Mouse (Mus musculus) heart, embryonic 11.5 days (tissue): ENCODE results near the gene Ttyh2. TPM values are rescaled to one million over a fixed set of nuclear protein-coding genes. Genes with fewer than 3 reads are reported as not detected.

Experiments
- ATAC-seq: fragments of 200-750 bp; cut with Nextera tagmentation; replicated peaks from 2 replicates; pipeline ENCODE4 v1.8.0; 2017; ENCODE audit warnings: moderate library complexity; ENCODE audit not compliant: insufficient number of reproducible peaks, low FRiP score, low TSS enrichment
- H3K27ac ChIP-seq: fragments of 300-500 bp; sonication (generic); 2 replicates; pipeline ENCODE4 v1.5.1; 2014; ENCODE audit warnings: mild to moderate bottlenecking, low read depth, low read length
- H3K27me3 ChIP-seq: fragments of 300-500 bp; sonication (generic); 2 replicates; pipeline ENCODE4 v1.6.1; 2014; ENCODE audit warnings: mild to moderate bottlenecking, low read length, mixed read lengths; ENCODE audit not compliant: control insufficient read depth, insufficient read depth
- H3K36me3 ChIP-seq: fragments of 300-500 bp; sonication (generic); 2 replicates; pipeline ENCODE4 v1.6.1; 2014; ENCODE audit warnings: mild to moderate bottlenecking, low read length, moderate library complexity, mixed read lengths; ENCODE audit not compliant: control insufficient read depth, insufficient read depth
- H3K4me1 ChIP-seq: fragments of 300-500 bp; sonication (generic); 2 replicates; pipeline ENCODE4 v1.6.1; 2014; ENCODE audit warnings: low read length; ENCODE audit not compliant: control insufficient read depth, insufficient read depth
- H3K4me2 ChIP-seq: fragments of 300-500 bp; sonication (generic); 2 replicates; pipeline ENCODE4 v1.6.1; 2014; ENCODE audit warnings: mild to moderate bottlenecking, moderate library complexity
- H3K4me3 ChIP-seq: fragments of 300-500 bp; sonication (generic); 2 replicates; pipeline ENCODE4 v1.5.1; 2014; ENCODE audit warnings: low read depth, low read length
- H3K9ac ChIP-seq: fragments of 300-500 bp; sonication (generic); 2 replicates; pipeline ENCODE4 v1.6.1; 2014; ENCODE audit warnings: mild to moderate bottlenecking, low read depth, low read length, moderate library complexity
- H3K9me3 ChIP-seq: fragments of 300-500 bp; sonication (generic); replicated peaks from 2 replicates; pipeline ENCODE4 v1.6.1; 2016; ENCODE audit warnings: low read length; ENCODE audit not compliant: control insufficient read depth
- WGBS: fragments of 180-500 bp; shearing (Covaris S2); extraction: QIAGEN DNeasy Blood & Tissue Kit; methylation state at CpG from one replicate; pipeline ENCODE4 v1.1.7; 2014; ENCODE audit not compliant: insufficient replicate concordance; 5-methylcytosine and 5-hydroxymethylcytosine counted together
- polyA plus RNA-seq: library from polyadenylated mRNA; unstranded; fragments of >200 nt; fragmentation: Nextera tagmentation; extraction: Ambion mirVana; gene quantifications from 2 replicates; pipeline ENCODE4 v1.2.1, GENCODE M21; 2014

The Ttyh2 gene
- polyA plus RNA-seq, 1 experiment from 2014 or later = 5.1 TPM

- H3K9ac ChIP-seq = no peak overlapping the region
- ATAC-seq = no peak
- no peak overlapping the region for H3K27ac ChIP-seq
- no peaks in the 10 kb centered on the region for H3K4me1 ChIP-seq
- H3K4me2 ChIP-seq = no peak overlapping the region
- no peaks in the 10 kb centered on the region for H3K9me3 ChIP-seq
- no peaks in the 10 kb centered on the region for H3K27me3 ChIP-seq
- WGBS = 84% methylated on average over 7 of the region's 7 CpGs
- no peaks in the 10 kb centered on the region for H3K36me3 ChIP-seq
- H3K4me3 ChIP-seq = no peak overlapping the region
These were observed 23.3 kb downstream of the Ttyh2 start for GRCm38 (mm10) chr11:114698496-114698895.

- H3K4me1 ChIP-seq = no peaks in the 10 kb centered on the region
- ATAC-seq = no peak
- no peaks in the 10 kb centered on the region for H3K27me3 ChIP-seq
- H3K27ac ChIP-seq = no peak overlapping the region
- no peak overlapping the region for H3K9ac ChIP-seq
- no peaks in the 10 kb centered on the region for H3K9me3 ChIP-seq
- H3K4me2 ChIP-seq = no peak overlapping the region
- WGBS = 78% methylated on average over 12 of the region's 12 CpGs
- no peaks in the 10 kb centered on the region for H3K36me3 ChIP-seq
- no peak overlapping the region for H3K4me3 ChIP-seq
These were observed 24.3 kb downstream of the Ttyh2 start for GRCm38 (mm10) chr11:114699511-114699910.

- 87% methylated on average over 15 of the region's 15 CpGs for WGBS
- Histone ChIP-seq H3K4me1 (no peaks in the 10 kb centered on the region), H3K9ac (no peak overlapping the region)
These were observed 27.2 kb downstream of the Ttyh2 start for GRCm38 (mm10) chr11:114702311-114702995.

GRCm38 (mm10) chr11:114702996-114703361 is 27.7 kb downstream of the Ttyh2 start:
- Histone ChIP-seq H3K4me3 (no peak overlapping the region), H3K27me3 (no peaks in the 10 kb centered on the region), H3K9ac (no peak overlapping the region), H3K9me3 (no peaks in the 10 kb centered on the region), H3K27ac (no peak overlapping the region), H3K36me3 (no peaks in the 10 kb centered on the region), H3K4me1 (no peaks in the 10 kb centered on the region), H3K4me2 (no peak overlapping the region)
- 84% methylated on average over 6 of the region's 6 CpGs for WGBS
- ATAC-seq = no peak

More at GRCm38 (mm10) chr11:114702311-114702995, 27.2 kb downstream of the Ttyh2 start:
- Histone ChIP-seq H3K9me3 (no peaks in the 10 kb centered on the region), H3K4me2 (no peak overlapping the region), H3K27me3 (no peaks in the 10 kb centered on the region), H3K36me3 (no peaks in the 10 kb centered on the region), H3K27ac (no peak overlapping the region), H3K4me3 (no peak overlapping the region)
- ATAC-seq = no peak

- ATAC-seq = no peak
- H3K9ac ChIP-seq = no peak overlapping the region
- H3K4me2 ChIP-seq = no peak overlapping the region
- H3K27ac ChIP-seq = no peak overlapping the region
- 64% methylated on average over 22 of the region's 22 CpGs for WGBS
- H3K4me1 ChIP-seq = no peaks in the 10 kb centered on the region
- H3K36me3 ChIP-seq = no peaks in the 10 kb centered on the region
- H3K9me3 ChIP-seq = no peaks in the 10 kb centered on the region
- H3K4me3 ChIP-seq = no peak overlapping the region
- no peaks in the 10 kb centered on the region for H3K27me3 ChIP-seq
These were observed 29.1 kb downstream of the Ttyh2 start for GRCm38 (mm10) chr11:114704071-114704913.

- Histone ChIP-seq H3K27me3 (no peaks in the 10 kb centered on the region), H3K9me3 (no peaks in the 10 kb centered on the region), H3K9ac (no peak overlapping the region), H3K4me1 (no peaks in the 10 kb centered on the region), H3K4me2 (no peak overlapping the region), H3K27ac (no peak overlapping the region), H3K4me3 (no peak overlapping the region), H3K36me3 (no peaks in the 10 kb centered on the region)
- WGBS = 73% methylated on average over 5 of the region's 5 CpGs
- no peak for ATAC-seq
These were observed 31.1 kb downstream of the Ttyh2 start for GRCm38 (mm10) chr11:114706358-114706757.

- no peaks in the 10 kb centered on the region for H3K4me1 ChIP-seq
- 87% methylated on average over 3 of the region's 3 CpGs for WGBS
- no peak overlapping the region for H3K9ac ChIP-seq
- no peak overlapping the region for H3K4me3 ChIP-seq
- H3K27me3 ChIP-seq = no peaks in the 10 kb centered on the region
- no peak for ATAC-seq
- H3K9me3 ChIP-seq = no peaks in the 10 kb centered on the region
- no peak overlapping the region for H3K27ac ChIP-seq
- no peak overlapping the region for H3K4me2 ChIP-seq
- no peaks in the 10 kb centered on the region for H3K36me3 ChIP-seq
These were observed 36.2 kb downstream of the Ttyh2 start for GRCm38 (mm10) chr11:114711393-114711792.

- ATAC-seq = no peak
- Histone ChIP-seq H3K27me3 (no peaks in the 10 kb centered on the region), H3K36me3 (no peaks in the 10 kb centered on the region), H3K4me1 (no peaks in the 10 kb centered on the region), H3K4me3 (no peak overlapping the region), H3K4me2 (no peak overlapping the region), H3K9ac (no peak overlapping the region), H3K27ac (no peak overlapping the region), H3K9me3 (no peaks in the 10 kb centered on the region)
- WGBS = 83% methylated on average over 12 of the region's 12 CpGs
These were observed 36.6 kb downstream of the Ttyh2 start for GRCm38 (mm10) chr11:114711861-114712260.
